Mouse (Mus musculus) bone marrow macrophage, adult 2 months (primary cell): ENCODE measurements at regions not wholly inside any gene's neighbourhood (a gene's known extent, or its start where the extent isn't known, plus 50 kb on each side); places are given as distances from the start of the nearest gene placed in this dataset.

Source experiments
- CTCF ChIP-seq: IDR thresholded peaks from 2 replicates; pipeline ENCODE4 v1.5.1; 2012; ENCODE audit warnings: low read depth, mild to moderate bottlenecking, low read length, moderate library complexity
- POLR2A ChIP-seq: IDR thresholded peaks from 2 replicates; pipeline ENCODE4 v1.6.1; 2012; ENCODE audit warnings: mild to moderate bottlenecking, low read depth, low read length, borderline replicate concordance

DNA sequence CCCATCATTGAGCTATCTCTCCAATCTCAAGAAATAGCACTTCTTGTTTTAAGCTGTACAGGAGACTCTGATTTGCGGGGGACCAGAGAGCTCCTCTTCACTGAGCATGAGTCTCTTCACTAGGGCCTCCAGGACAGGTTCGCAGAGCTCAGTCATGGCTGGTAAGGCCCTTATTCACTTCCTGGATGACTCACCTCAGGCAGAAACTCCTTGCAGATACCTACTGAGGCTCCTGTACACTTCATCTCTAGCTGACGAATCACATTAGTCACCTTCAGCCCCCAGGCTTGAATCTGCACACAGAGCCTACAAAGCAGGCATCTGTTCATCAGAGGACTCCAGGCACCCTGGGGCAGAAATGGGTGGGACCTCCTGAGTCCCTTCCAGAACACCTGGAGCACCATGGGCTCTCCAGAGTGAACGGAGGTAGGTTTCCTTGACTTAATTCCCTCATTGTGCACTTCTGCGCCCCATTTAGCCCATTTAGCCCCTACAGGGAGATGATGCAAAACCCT is 172.8 kb downstream of the Wdr11 start:
- no peak for TF ChIP-seq POLR2A
- no peak for TF ChIP-seq CTCF
